Mouse (Mus musculus): ENCODE results near the gene Jag2.

- TF ChIP-seq CTCF (IDR thresholded peaks at IDR 0.05; ENCODE audit: low read depth, low read length) (no peak), POLR2A (IDR thresholded peaks at IDR 0.05; ENCODE audit: extremely low read depth, insufficient read depth, low read length) (no peak)
Measured at GRCm38 (mm10) chr12:112870775-112871174, 58.8 kb downstream of the Jag2 start.
